Mouse (Mus musculus) midbrain, embryonic 10.5 days (tissue): Measurements from ENCODE around the gene Gas2l2. TPM values are rescaled to one million over a fixed set of nuclear protein-coding genes. Genes with fewer than 3 reads are reported as not detected.

Experiments used
- DNase-seq: peaks from one replicate; pipeline ENCODE4 v3.0.0-alpha.2; 2017; ENCODE audit warnings: low spot score
- H3K27ac ChIP-seq: fragments of 300-500 bp; sonication (generic); replicated peaks from 2 replicates; pipeline ENCODE4 v1.5.1; 2016; ENCODE audit warnings: mild to moderate bottlenecking
- H3K27me3 ChIP-seq: fragments of 300-500 bp; sonication (generic); 2 replicates; pipeline ENCODE4 v1.6.1; 2016; ENCODE audit warnings: low read depth, mild to moderate bottlenecking; ENCODE audit not compliant: poor library complexity, severe bottlenecking
- H3K36me3 ChIP-seq: fragments of 300-500 bp; sonication (generic); 2 replicates; pipeline ENCODE4 v1.6.1; 2016; ENCODE audit warnings: mild to moderate bottlenecking, moderate library complexity
- H3K4me1 ChIP-seq: fragments of 300-500 bp; sonication (generic); 2 replicates; pipeline ENCODE4 v1.6.1; 2016
- H3K4me3 ChIP-seq: fragments of 300-500 bp; sonication (generic); 2 replicates; pipeline ENCODE4 v1.5.1; 2016; ENCODE audit warnings: mild to moderate bottlenecking, moderate library complexity
- H3K9me3 ChIP-seq: fragments of 300-500 bp; sonication (generic); replicated peaks from 2 replicates; pipeline ENCODE4 v1.6.1; 2016; ENCODE audit warnings: mild to moderate bottlenecking
- WGBS: fragments of 180-500 bp; shearing (Covaris S2); methylation state at CpG from one replicate; pipeline ENCODE4 v1.1.7; 2016; 5-methylcytosine and 5-hydroxymethylcytosine counted together
- polyA plus RNA-seq: library from polyadenylated mRNA; unstranded; fragments of >200 nt; fragmentation: Nextera tagmentation; extraction: Ambion mirVana; gene quantifications from 2 replicates; pipeline ENCODE4 v1.2.1, GENCODE M21; 2016

Gas2l2 gene
- polyA plus RNA-seq: 0.09 TPM in 1 of 2 replicates, not detected in the other

GRCm38 (mm10) chr11:83429355-83429754 is at the start of gene Gas2l2:
Gene Gas2l2 (minus strand): TSS chr11:83429455.
- Histone ChIP-seq H3K27me3 (peaks cover 47% of the 10 kb centered on the region), H3K4me1 (peaks cover 10% of the 10 kb centered on the region), H3K36me3 (no peaks in the 10 kb centered on the region), H3K9me3 (no peaks in the 10 kb centered on the region), H3K4me3 (no peak within 1 kb of the TSS), H3K27ac (no peak within 1 kb of the TSS)
- WGBS: 59% methylated on average over 5 of the region's 5 CpGs
- no peak for DNase-seq

- Histone ChIP-seq H3K27me3 (peaks cover 33% of the 10 kb centered on the region), H3K27ac (peak overlapping the region; percentile 98), H3K9me3 (no peaks in the 10 kb centered on the region), H3K4me3 (peak overlapping the region; percentile 96), H3K4me1 (peaks cover 22% of the 10 kb centered on the region), H3K36me3 (peaks cover 30% of the 10 kb centered on the region)
- under 1% methylated on average over 46 of the region's 52 CpGs for WGBS
- DNase-seq: no peak
These were observed 44.2 kb upstream of the Gas2l2 start for GRCm38 (mm10) chr11:83473235-83474016.

GRCm38 (mm10) chr11:83472324-83473234 is 43.3 kb upstream of the Gas2l2 start, which contains the start of gene Taf15:
Gene Taf15 (plus strand): TSS chr11:83473086.
- peaks cover 22% of the 10 kb centered on the region for H3K4me1 ChIP-seq
- peaks cover 23% of the 10 kb centered on the region for H3K36me3 ChIP-seq
- peaks cover 36% of the 10 kb centered on the region for H3K27me3 ChIP-seq
- no peaks in the 10 kb centered on the region for H3K9me3 ChIP-seq
- peak; percentile 99 for DNase-seq
- WGBS: under 1% methylated on average over 66 of the region's 66 CpGs
- H3K27ac ChIP-seq: peak within 1 kb of the TSS; percentile 98
- peak within 1 kb of the TSS; percentile 96 for H3K4me3 ChIP-seq

GRCm38 (mm10) chr11:83471766-83472165 is 42.5 kb upstream of the Gas2l2 start:
- Histone ChIP-seq H3K27me3 (peaks cover 44% of the 10 kb centered on the region), H3K4me1 (peaks cover 22% of the 10 kb centered on the region), H3K9me3 (no peaks in the 10 kb centered on the region), H3K27ac (no peak overlapping the region), H3K36me3 (peaks cover 15% of the 10 kb centered on the region), H3K4me3 (peak overlapping the region; percentile 96; the same call in 1 of the 2 replicates)
- 81% methylated on average over 2 of the region's 2 CpGs for WGBS
- no peak for DNase-seq

- H3K36me3 ChIP-seq: no peaks in the 10 kb centered on the region
- H3K27me3 ChIP-seq: peaks cover 74% of the 10 kb centered on the region
- no peaks in the 10 kb centered on the region for H3K9me3 ChIP-seq
- H3K4me3 ChIP-seq: no peak overlapping the region
- no peak for DNase-seq
- peaks cover 6% of the 10 kb centered on the region for H3K4me1 ChIP-seq
- 83% methylated on average over 3 of the region's 3 CpGs for WGBS
- H3K27ac ChIP-seq: no peak overlapping the region
These were observed 39.5 kb upstream of the Gas2l2 start for GRCm38 (mm10) chr11:83468765-83469164.

- WGBS: 77% methylated on average over 11 of the region's 11 CpGs
- Histone ChIP-seq H3K9me3 (no peaks in the 10 kb centered on the region), H3K4me1 (peaks cover 15% of the 10 kb centered on the region), H3K4me3 (no peak overlapping the region), H3K36me3 (no peaks in the 10 kb centered on the region), H3K27ac (no peak overlapping the region), H3K27me3 (peaks cover 90% of the 10 kb centered on the region)
- DNase-seq: no peak
These were observed 37.9 kb upstream of the Gas2l2 start for GRCm38 (mm10) chr11:83467120-83467652.

- no peaks in the 10 kb centered on the region for H3K36me3 ChIP-seq
- peaks cover 19% of the 10 kb centered on the region for H3K4me1 ChIP-seq
- DNase-seq: no peak
- peaks cover 91% of the 10 kb centered on the region for H3K27me3 ChIP-seq
- H3K4me3 ChIP-seq: no peak overlapping the region
- H3K27ac ChIP-seq: no peak overlapping the region
- WGBS: 48% methylated on average over 2 of the region's 2 CpGs
- H3K9me3 ChIP-seq: no peaks in the 10 kb centered on the region
These were observed 36.7 kb upstream of the Gas2l2 start for GRCm38 (mm10) chr11:83465976-83466375.

- H3K27me3 ChIP-seq: peaks cover 97% of the 10 kb centered on the region
- DNase-seq: peak; percentile 59
- peaks cover 30% of the 10 kb centered on the region for H3K4me1 ChIP-seq
- peak within 1 kb of the TSS; percentile 80 for H3K4me3 ChIP-seq
- H3K27ac ChIP-seq: peak within 1 kb of the TSS; percentile 77
- no peaks in the 10 kb centered on the region for H3K36me3 ChIP-seq
- H3K9me3 ChIP-seq: no peaks in the 10 kb centered on the region
- under 1% methylated on average over 42 of the region's 42 CpGs for WGBS
These were observed 33.5 kb upstream of the Gas2l2 start, which contains the start of gene Mmp28 for GRCm38 (mm10) chr11:83462711-83463244. Gene Mmp28 (minus strand): TSS chr11:83463071.

- Histone ChIP-seq H3K27ac (no peak overlapping the region), H3K4me1 (peaks cover 43% of the 10 kb centered on the region), H3K27me3 (peaks cover 93% of the 10 kb centered on the region), H3K4me3 (peak overlapping the region; percentile 80), H3K9me3 (no peaks in the 10 kb centered on the region), H3K36me3 (no peaks in the 10 kb centered on the region)
- DNase-seq: no peak
- WGBS: 61% methylated on average over 10 of the region's 10 CpGs
These were observed 32.3 kb upstream of the Gas2l2 start for GRCm38 (mm10) chr11:83461462-83462027.

- Histone ChIP-seq H3K4me3 (no peak overlapping the region), H3K27ac (no peak overlapping the region), H3K9me3 (no peaks in the 10 kb centered on the region), H3K4me1 (peaks cover 48% of the 10 kb centered on the region), H3K36me3 (no peaks in the 10 kb centered on the region), H3K27me3 (peaks cover 89% of the 10 kb centered on the region)
- DNase-seq: no peak
- WGBS: 62% methylated on average over 9 of the region's 9 CpGs
These were observed 28.8 kb upstream of the Gas2l2 start for GRCm38 (mm10) chr11:83457912-83458601.

GRCm38 (mm10) chr11:83457257-83457656 is 28.0 kb upstream of the Gas2l2 start:
- WGBS: 24% methylated on average over 7 of the region's 7 CpGs
- no peak for DNase-seq
- Histone ChIP-seq H3K4me1 (peaks cover 40% of the 10 kb centered on the region), H3K36me3 (no peaks in the 10 kb centered on the region), H3K9me3 (no peaks in the 10 kb centered on the region), H3K27ac (peak overlapping the region; percentile 28; the same call in 1 of the 2 replicates), H3K27me3 (peaks cover 83% of the 10 kb centered on the region), H3K4me3 (0 out of 2 replicates have a peak overlapping the region, but pooled peaks have one; percentile 20)
